Mouse (Mus musculus) sigmoid colon, adult 10 weeks (tissue): Measurements from ENCODE around the gene Serpina3k. TPM values are rescaled to one million over a fixed set of nuclear protein-coding genes. Genes with fewer than 3 reads are reported as not detected.

Experiments
- polyA plus RNA-seq: library from polyadenylated mRNA; stranded (reverse); fragments of 350-450 nt; fragmentation: Illumina TruSeq; extraction: RNeasy Lipid Tissue Mini Kit (QIAGEN cat#74804); gene quantifications from one replicate; pipeline ENCODE4 v1.2.3, GENCODE M21; 2014; ENCODE audit warnings: low read depth, low replicate concordance

The Serpina3k gene
- not detected for polyA plus RNA-seq

GRCm38 (mm10) chr12:104338226-104338625 is at the start of gene Serpina3k, which contains the start of gene Serpina3m:
Gene Serpina3k, plus strand, starts transcription at chr12:104338486.
Gene Serpina3m, plus strand, starts transcription at chr12:104338486.

GRCm38 (mm10) chr12:104314253-104314652 is 24.0 kb upstream of the Serpina3k start, which contains the start of gene Serpina3j:
Gene Serpina3j, plus strand, starts transcription at chr12:104314553.

Other genes with a start within 250 kb of the Serpina3k start
- not detected for gene Serpina5, start 237.4 kb upstream of the Serpina3k start, polyA plus RNA-seq
- not detected for gene Serpina3a, start 225.8 kb upstream of the Serpina3k start, polyA plus RNA-seq
- not detected for gene Serpina3b, start 210.5 kb upstream of the Serpina3k start, polyA plus RNA-seq
- gene Serpina3c, start 184.6 kb upstream of the Serpina3k start, polyA plus RNA-seq = 1.1 TPM
- gene Serpina3f, start 123.9 kb upstream of the Serpina3k start, polyA plus RNA-seq = 0.79 TPM
- gene Serpina3g, start 102.2 kb upstream of the Serpina3k start, polyA plus RNA-seq = 2.8 TPM
- not detected for gene Serpina3i, start 75.4 kb upstream of the Serpina3k start, polyA plus RNA-seq
- gene Serpina3j, start 23.9 kb upstream of the Serpina3k start, polyA plus RNA-seq = not detected
- not detected for gene Serpina3m, start within 50 bp of the Serpina3k start, polyA plus RNA-seq
- 6.3 TPM for gene Serpina3n, start 68.2 kb downstream of the Serpina3k start, polyA plus RNA-seq
- not detected for gene Gsc, start 134.8 kb downstream of the Serpina3k start, polyA plus RNA-seq